Mouse (Mus musculus) small intestine, adult 2 months (tissue): Measurements from ENCODE around the gene Clcn7.

Experiments used
- CTCF ChIP-seq: fragments of 200-500 bp; IDR thresholded peaks from 2 replicates; pipeline ENCODE4 v1.5.1; 2012; ENCODE audit warnings: low read depth, mild to moderate bottlenecking, control low read depth, inconsistent platforms, low read length, moderate library complexity, mixed read lengths; ENCODE audit not compliant: insufficient replicate concordance, insufficient read length; ENCODE audit errors: extremely low read depth
- POLR2A ChIP-seq: fragments of 200-500 bp; IDR thresholded peaks from 2 replicates; pipeline ENCODE4 v1.6.1; 2012; ENCODE audit warnings: low read depth, mild to moderate bottlenecking, control low read depth, inconsistent platforms, low read length, moderate library complexity

- TF ChIP-seq CTCF (no peak), POLR2A (no peak)
Observed at GRCm38 (mm10) chr17:25165970-25166671, 32.9 kb downstream of the Clcn7 start.
